Mouse (Mus musculus) E14TG2a.4 (cell line): ENCODE measurements around the gene Zic2.
A peak's percentile ranks its signal among the peaks of the same experiment; 100 is the strongest.

Experiments
- H3K27me3 ChIP-seq: 2 replicates; pipeline ENCODE4 v1.6.1; 2014; ENCODE audit warnings: low read length, control low read depth; ENCODE audit not compliant: insufficient read depth
- H3K36me3 ChIP-seq: 2 replicates; pipeline ENCODE4 v1.6.1; 2014; ENCODE audit warnings: low read length, control low read depth; ENCODE audit not compliant: insufficient read depth
- H3K4me1 ChIP-seq: replicated peaks from 2 replicates; pipeline ENCODE4 v1.6.1; 2014; ENCODE audit warnings: low read depth, low read length, control low read depth
- H3K4me3 ChIP-seq: replicated peaks from 2 replicates; pipeline ENCODE4 v1.5.1; 2014; ENCODE audit warnings: mild to moderate bottlenecking, low read length
- H3K9me3 ChIP-seq: 2 replicates; pipeline ENCODE4 v1.6.1; 2014; ENCODE audit warnings: low read length, control low read depth
- CTCF ChIP-seq: conservative IDR thresholded peaks from 2 replicates; pipeline ENCODE4 v1.5.1; 2014; ENCODE audit warnings: low read length
- NANOG ChIP-seq: IDR thresholded peaks from 2 replicates; pipeline ENCODE4 v1.6.1; 2014; ENCODE audit warnings: borderline replicate concordance, low read length, mixed read lengths
- POU5F1 ChIP-seq: IDR thresholded peaks from 2 replicates; pipeline ENCODE4 v1.6.1; 2014; ENCODE audit warnings: low read length, borderline replicate concordance

Zic2 gene

GRCm38 (mm10) chr14:122477971-122478573 lies 2.8 kb downstream of the Zic2 start:
- H3K27me3 ChIP-seq: peaks cover 57% of the 10 kb centered on the region
- no peaks in the 10 kb centered on the region for H3K9me3 ChIP-seq
- H3K36me3 ChIP-seq: peaks cover 37% of the 10 kb centered on the region
- TF ChIP-seq POU5F1 (no peak), CTCF (no peak), NANOG (no peak)
- H3K4me1 ChIP-seq: peaks cover 68% of the 10 kb centered on the region
- peak overlapping the region; percentile 91 for H3K4me3 ChIP-seq

- peaks cover 37% of the 10 kb centered on the region for H3K36me3 ChIP-seq
- peaks cover 68% of the 10 kb centered on the region for H3K4me1 ChIP-seq
- no peaks in the 10 kb centered on the region for H3K9me3 ChIP-seq
- H3K27me3 ChIP-seq: peaks cover 62% of the 10 kb centered on the region
- TF ChIP-seq POU5F1: no peak
- TF ChIP-seq NANOG: no peak
- TF ChIP-seq CTCF: no peak
- peak overlapping the region; percentile 91 for H3K4me3 ChIP-seq
Measured at GRCm38 (mm10) chr14:122478574-122479011, 3.4 kb downstream of the Zic2 start.

- Histone ChIP-seq H3K4me1 (peaks cover 72% of the 10 kb centered on the region), H3K36me3 (peaks cover 37% of the 10 kb centered on the region), H3K9me3 (no peaks in the 10 kb centered on the region), H3K4me3 (peak overlapping the region; percentile 91), H3K27me3 (peaks cover 71% of the 10 kb centered on the region)
- TF ChIP-seq CTCF (no peak), NANOG (no peak), POU5F1 (no peak)
Measured at GRCm38 (mm10) chr14:122479461-122480109, 4.3 kb downstream of the Zic2 start.

- no peaks in the 10 kb centered on the region for H3K9me3 ChIP-seq
- 0 out of 2 replicates have a peak overlapping the region, but pooled peaks have one; percentile 3 for H3K4me3 ChIP-seq
- H3K27me3 ChIP-seq: peaks cover 79% of the 10 kb centered on the region
- H3K36me3 ChIP-seq: peaks cover 37% of the 10 kb centered on the region
- TF ChIP-seq NANOG (peak; percentile 45; the same call in 1 of the 2 replicates), POU5F1 (no peak), CTCF (no peak)
- peaks cover 80% of the 10 kb centered on the region for H3K4me1 ChIP-seq
Measured at GRCm38 (mm10) chr14:122480355-122480754, 5.1 kb downstream of the Zic2 start.

GRCm38 (mm10) chr14:122481181-122481580 lies 5.9 kb downstream of the Zic2 start:
- TF ChIP-seq NANOG (no peak), POU5F1 (no peak), CTCF (no peak)
- Histone ChIP-seq H3K4me1 (peaks cover 85% of the 10 kb centered on the region), H3K4me3 (peak overlapping the region; percentile 39), H3K9me3 (no peaks in the 10 kb centered on the region), H3K27me3 (peaks cover 84% of the 10 kb centered on the region), H3K36me3 (peaks cover 36% of the 10 kb centered on the region)

GRCm38 (mm10) chr14:122482081-122483023 lies 7.1 kb downstream of the Zic2 start:
- H3K27me3 ChIP-seq: peaks cover 81% of the 10 kb centered on the region
- H3K4me1 ChIP-seq: peaks cover 74% of the 10 kb centered on the region
- no peak for TF ChIP-seq NANOG
- peaks cover 30% of the 10 kb centered on the region for H3K36me3 ChIP-seq
- H3K4me3 ChIP-seq: peak overlapping the region; percentile 41
- no peaks in the 10 kb centered on the region for H3K9me3 ChIP-seq

GRCm38 (mm10) chr14:122483024-122483385 lies 7.8 kb downstream of the Zic2 start:
- TF ChIP-seq CTCF (no peak), POU5F1 (no peak), NANOG (no peak)
- Histone ChIP-seq H3K27me3 (peaks cover 79% of the 10 kb centered on the region), H3K4me3 (peak overlapping the region; percentile 41), H3K4me1 (peaks cover 68% of the 10 kb centered on the region), H3K9me3 (no peaks in the 10 kb centered on the region), H3K36me3 (peaks cover 24% of the 10 kb centered on the region)

- Histone ChIP-seq H3K4me1 (peaks cover 60% of the 10 kb centered on the region), H3K9me3 (no peaks in the 10 kb centered on the region), H3K27me3 (peaks cover 73% of the 10 kb centered on the region), H3K36me3 (peaks cover 16% of the 10 kb centered on the region), H3K4me3 (0 out of 2 replicates have a peak overlapping the region, but pooled peaks have one; percentile 1)
- TF ChIP-seq NANOG: no peak
Measured at GRCm38 (mm10) chr14:122483556-122484421, 8.6 kb downstream of the Zic2 start.
